In genomic region chr3:27283071-27283713, GRCm38 (mm10) we compare ENCODE assay signal across 8 mouse cellular contexts. TPM values are rescaled to one million over a fixed set of nuclear protein-coding genes. Genes with fewer than 3 reads are reported as not detected.
A peak's percentile ranks its signal among the peaks of the same experiment; 100 is the strongest.
DNase-seq lines count a peak whose midpoint lies in the region; ATAC-seq lines count a peak whose summit lies in the region.

No protein-coding gene starts in this region.

- no peak overlapping the region for H3K27ac ChIP-seq in heart, embryonic 15.5 days
- H3K27ac ChIP-seq in midbrain, embryonic 10.5 days (replicated peaks) = peak overlapping the region; percentile 59

- peak overlapping the region; percentile 62 for H3K4me2 ChIP-seq in heart, embryonic 15.5 days

- no peaks in the 10 kb centered on the region for H3K36me3 ChIP-seq in heart, embryonic 15.5 days
- no peaks in the 10 kb centered on the region for H3K36me3 ChIP-seq in midbrain, embryonic 10.5 days

- intact Hi-C loops in left cerebral cortex, postnatal 25 days (cut with DNase I) = no loop called here
- intact Hi-C loops in left cerebral cortex, postnatal 4 days (cut with DNase I) = no loop called here

- DNase-seq in left cerebral cortex, postnatal 25 days (ENCODE audit: low spot score in 2 of 2) = peak; percentile 9 to 18
- DNase-seq in left cerebral cortex, postnatal 4 days = no peak
- DNase-seq in c-Kit-positive CD71-positive TER-119-positive erythroid progenitor cells, embryonic 14.5 days (ENCODE audit: low spot score) = peak; percentile 13
- peak; percentile 80 for DNase-seq in kidney, postnatal 14 days
- DNase-seq in midbrain, embryonic 10.5 days (ENCODE audit: low spot score) = peak; percentile 64
- DNase-seq in testis, postnatal 14 days (ENCODE audit: low spot score) = no peak
- no peak for DNase-seq in urinary bladder, postnatal 25 days (ENCODE audit: low spot score)

- ATAC-seq in heart, embryonic 15.5 days (replicated peaks; ENCODE audit: insufficient number of reproducible peaks, insufficient read depth, low FRiP score, low read depth) = peak; percentile 32; the same call in 1 of the 2 replicates

- H3K27me3 ChIP-seq in heart, embryonic 15.5 days = no peaks in the 10 kb centered on the region; the same call in 1 of the 2 replicates
- H3K27me3 ChIP-seq in midbrain, embryonic 10.5 days (ENCODE audit: low read depth, poor library complexity, severe bottlenecking) = peaks cover 17% of the 10 kb centered on the region

- H3K4me3 ChIP-seq in heart, embryonic 15.5 days = peak overlapping the region; percentile 37
- H3K4me3 ChIP-seq in midbrain, embryonic 10.5 days = peak overlapping the region; percentile 49

- peaks cover 23% of the 10 kb centered on the region; the same call in 1 of the 2 replicates for H3K4me1 ChIP-seq in heart, embryonic 15.5 days (replicated peaks)
- peaks cover 16% of the 10 kb centered on the region for H3K4me1 ChIP-seq in midbrain, embryonic 10.5 days

- no peaks in the 10 kb centered on the region for H3K9me3 ChIP-seq in heart, embryonic 15.5 days (replicated peaks)
- no peaks in the 10 kb centered on the region; the same call in 1 of the 2 replicates for H3K9me3 ChIP-seq in midbrain, embryonic 10.5 days (replicated peaks)

- 3% methylated on average over 27 of the region's 27 CpGs for WGBS in heart, embryonic 15.5 days
- 2% methylated on average over 27 of the region's 27 CpGs for WGBS in midbrain, embryonic 10.5 days

- no peak overlapping the region for H3K9ac ChIP-seq in heart, embryonic 15.5 days

RNA-seq across cellular contexts. Expression of gene Tnfsf10, which starts 33.6 kb away (rescaled TPM):
- 1 to 10 TPM; 1.2 to 1.5 TPM for total RNA-seq in left cerebral cortex, postnatal 25 days (2021)
- total RNA-seq in left cerebral cortex, postnatal 4 days (2021) = 1 to 10 TPM; 1.7 to 2.2 TPM
- 0.20 and 0.96 TPM in 2 replicates for polyA plus RNA-seq in heart, embryonic 15.5 days (2015; fragmentation: Nextera tagmentation; extraction: Ambion mirVana)
- polyA plus RNA-seq in midbrain, embryonic 10.5 days (2016; fragmentation: Nextera tagmentation; extraction: Ambion mirVana) = not detected in 2 replicates

Comparison
In these comparisons a context has a peak if more than half of its experiments do, and no peak if none do; other contexts are left out.
1. DNase-seq: peak in left cerebral cortex, postnatal 25 days (2 of 2), c-Kit-positive CD71-positive TER-119-positive erythroid progenitor cells, embryonic 14.5 days (single experiment), kidney, postnatal 14 days (single experiment) and midbrain, embryonic 10.5 days (single experiment); none in left cerebral cortex, postnatal 4 days (single experiment), testis, postnatal 14 days (single experiment) and urinary bladder, postnatal 25 days (single experiment).